Mouse (Mus musculus) heart, postnatal 25 days (tissue): ENCODE measurements around the gene Ces2f. TPM values are rescaled to one million over a fixed set of nuclear protein-coding genes. Genes with fewer than 3 reads are reported as not detected.

ENCODE experiments used
- total RNA-seq, 2 experiments: library from RNA; stranded (reverse); gene quantifications; 2 replicates each; pipeline ENCODE4 v1.2.3; 2021

Ces2f gene
- total RNA-seq, 2 experiments from 2014 or later = not detected

Other genes with a start within 250 kb of the Ces2f start
- not detected for gene Ces2a, start 213.4 kb upstream of the Ces2f start, total RNA-seq
- gene Ces2b, start 115.8 kb upstream of the Ces2f start, total RNA-seq = under 1 TPM; 0.14 to 0.31 TPM
- gene Ces2c, start 100.3 kb upstream of the Ces2f start, total RNA-seq = not detected
- 1 to 10 TPM in 1 of 2 experiments, under 1 TPM in 1; 0.92 to 1.6 TPM for gene Ces2e, start 21.1 kb upstream of the Ces2f start, total RNA-seq
- 1 to 10 TPM; 2.8 to 3.7 TPM for gene Ces2g, start 14.4 kb downstream of the Ces2f start, total RNA-seq
- not detected for gene Ces2h, start 53.5 kb downstream of the Ces2f start, total RNA-seq
- not detected for gene Ces3a, start 101.2 kb downstream of the Ces2f start, total RNA-seq
- under 1 TPM in 1 of 2 experiments, not detected in 1; 0.23 TPM for gene Ces3b, start 136.4 kb downstream of the Ces2f start, total RNA-seq
- not detected for gene Ces4a, start 184.4 kb downstream of the Ces2f start, total RNA-seq
- 10 to 100 TPM; 20.2 to 26.8 TPM for gene Cbfb, start 223.3 kb downstream of the Ces2f start, total RNA-seq